Mouse (Mus musculus) liver, adult 2 months (tissue): ENCODE data around the gene Tanc1.

Source experiments
- CTCF ChIP-seq: fragments of 200-500 bp; IDR thresholded peaks from 2 replicates; pipeline ENCODE4 v1.5.1; 2011; ENCODE audit warnings: low read depth, low read length, control low read depth
- POLR2A ChIP-seq: fragments of 200-500 bp; IDR thresholded peaks from 2 replicates; pipeline ENCODE4 v1.6.1; 2011; ENCODE audit warnings: low read length, control low read depth; ENCODE audit not compliant: insufficient read depth; ENCODE audit errors: extremely low read depth

DNA sequence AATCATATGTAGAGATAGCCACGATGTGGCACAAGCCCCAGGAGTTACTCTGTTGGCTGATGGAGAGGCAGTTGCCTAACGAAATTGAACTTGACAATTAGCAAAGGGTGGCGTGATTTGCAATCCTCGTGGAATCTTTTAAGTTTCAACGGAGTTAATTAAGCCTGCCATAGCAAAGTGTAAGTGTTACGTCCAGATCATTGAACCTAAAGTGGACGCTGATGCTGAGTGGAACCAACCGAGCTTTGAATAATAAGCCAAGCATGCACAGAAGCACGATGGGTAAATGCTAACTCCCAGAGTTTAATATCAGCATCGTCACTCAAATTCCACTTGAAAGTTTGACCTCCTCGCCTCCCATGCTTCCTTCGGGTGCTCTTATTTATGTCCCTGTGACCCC lies 149.3 kb downstream of the Tanc1 start:
- TF ChIP-seq POLR2A = no peak
- TF ChIP-seq CTCF = no peak
